Mouse (Mus musculus) heart, adult 2 months (tissue): ENCODE results near the gene Selenop.

Experiments used
- CTCF ChIP-seq: fragments of 200-600 bp; IDR thresholded peaks from 2 replicates; pipeline ENCODE4 v1.8.1; 2022; ENCODE audit warnings: antibody characterized with exemption, mild to moderate bottlenecking, moderate library complexity
- POLR2A ChIP-seq: fragments of 200-500 bp; IDR thresholded peaks from 2 replicates; pipeline ENCODE4 v1.6.1; 2011; ENCODE audit warnings: mild to moderate bottlenecking, low read depth, low read length, control low read depth; ENCODE audit not compliant: insufficient read depth

- TF ChIP-seq CTCF, result no peak
- TF ChIP-seq POLR2A, result no peak
These were observed 13.4 kb downstream of the Selenop start for GRCm38 (mm10) chr15:3281737-3282136.
